Mouse (Mus musculus) heart, postnatal 0 days (tissue): Measurements from ENCODE around the gene Prlh.

Experiments
- CTCF ChIP-seq: IDR thresholded peaks from 2 replicates; pipeline ENCODE4 v1.5.1; 2016; ENCODE audit warnings: antibody characterized with exemption, control low read depth, low read depth
- EP300 ChIP-seq: IDR thresholded peaks from 2 replicates; pipeline ENCODE4 v1.6.1; 2016; ENCODE audit warnings: antibody characterized with exemption, low read depth

DNA sequence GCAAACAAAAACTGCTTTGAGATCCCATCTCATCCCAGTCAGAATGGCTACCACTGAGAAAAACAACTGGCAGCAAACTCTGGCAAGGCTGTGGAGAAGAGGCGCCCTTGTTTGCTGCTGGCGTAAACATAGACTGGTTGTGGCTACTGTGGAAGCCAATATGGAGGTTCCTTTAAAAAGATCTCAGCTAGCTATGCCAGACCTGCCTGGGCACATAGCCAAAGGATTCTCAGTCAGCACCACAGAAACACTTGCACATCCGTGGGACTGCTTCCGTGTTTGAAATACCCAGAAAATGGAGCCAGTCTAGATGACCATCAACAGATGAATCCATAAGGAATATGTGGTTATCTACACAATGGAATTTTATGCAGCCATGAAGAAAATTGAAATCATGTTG is 26.9 kb upstream of the Prlh start:
- TF ChIP-seq EP300 (no peak), CTCF (no peak)
